Mouse (Mus musculus) left cerebral cortex, postnatal 10 days (tissue): Measurements from ENCODE around the gene Casq2. TPM values are rescaled to one million over a fixed set of nuclear protein-coding genes. Genes with fewer than 3 reads are reported as not detected.

Experiments used
- DNase-seq, 2 experiments: peaks; one replicate each; pipeline ENCODE4 v3.0.0; 2021 to 2022; ENCODE audit warnings: low spot score in 2 of 2, mixed read lengths in 1 of 2; ENCODE audit errors: extremely low spot score in 1 of 2
- intact Hi-C: fragments of 180-260 bp; cut with DNase I; formaldehyde crosslinking; loops from one replicate; pipeline ENCODE4 v1.15.1; 2025
- total RNA-seq, 2 experiments: library from RNA; stranded (reverse); gene quantifications; 2 replicates each; pipeline ENCODE4 v1.2.3; 2021

Gene Casq2
- total RNA-seq, 2 experiments from 2014 or later = 0.45 to 0.73 TPM

GRCm38 (mm10) chr3:102125546-102125945 is 39.3 kb downstream of the Casq2 start:
- DNase-seq = no peak
- intact Hi-C loops = no loop called here

DNA sequence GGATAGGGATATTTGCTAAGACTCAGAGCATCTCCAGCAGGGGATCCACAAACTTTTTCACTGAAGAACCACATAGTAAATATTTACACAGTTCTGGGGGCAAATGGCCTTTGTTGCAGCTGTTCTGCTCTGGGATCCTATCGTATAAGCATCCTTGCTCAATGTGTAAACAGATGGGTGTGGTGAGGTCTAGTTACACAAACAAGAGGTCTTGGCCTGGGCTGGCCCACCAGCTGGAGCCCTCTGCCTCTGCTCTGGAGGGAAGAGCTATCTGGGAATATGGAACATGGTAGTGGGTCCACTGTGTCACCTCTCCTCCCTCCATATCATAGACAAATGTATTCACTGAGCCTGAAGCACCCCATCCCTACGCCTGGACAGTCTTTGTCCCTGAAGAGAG is 40.9 kb downstream of the Casq2 start:
- intact Hi-C loops = no loop called here
- DNase-seq = no peak

- no peak for DNase-seq
- intact Hi-C loops = no loop called here
Measured at GRCm38 (mm10) chr3:102128242-102128641, 42.0 kb downstream of the Casq2 start.

DNA sequence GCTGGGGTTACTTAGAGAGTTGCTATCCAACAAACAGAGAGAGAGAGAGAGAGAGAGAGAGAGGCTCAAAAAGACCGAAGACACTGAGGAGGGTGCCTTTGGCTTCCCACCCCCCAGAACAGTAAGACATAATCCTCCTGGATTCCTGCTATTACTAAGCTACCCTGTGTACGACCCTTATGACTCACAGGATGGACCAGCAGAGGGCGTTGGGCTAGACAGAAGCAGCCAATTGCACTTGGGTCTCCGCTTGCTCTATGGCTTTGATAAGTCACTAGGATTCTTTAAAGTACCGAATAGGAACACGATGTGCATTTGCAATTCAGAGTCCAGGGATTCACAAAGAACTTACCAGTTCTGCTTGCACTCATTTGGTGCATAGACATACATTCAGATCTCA is 44.3 kb downstream of the Casq2 start:
- DNase-seq = no peak
- intact Hi-C loops = no loop called here

- intact Hi-C loops = no loop called here
Measured at GRCm38 (mm10) chr3:102131627-102132324, 45.6 kb downstream of the Casq2 start.

GRCm38 (mm10) chr3:102135389-102136113 is 49.3 kb downstream of the Casq2 start:
- DNase-seq = peak in 1 of 2 experiments; percentile 48
- intact Hi-C loops = no loop called here

More at GRCm38 (mm10) chr3:102131627-102132324, 45.6 kb downstream of the Casq2 start:
- no peak for DNase-seq

GRCm38 (mm10) chr3:102137158-102137557 is 50.9 kb downstream of the Casq2 start:
- intact Hi-C loops = no loop called here
- no peak for DNase-seq

DNA sequence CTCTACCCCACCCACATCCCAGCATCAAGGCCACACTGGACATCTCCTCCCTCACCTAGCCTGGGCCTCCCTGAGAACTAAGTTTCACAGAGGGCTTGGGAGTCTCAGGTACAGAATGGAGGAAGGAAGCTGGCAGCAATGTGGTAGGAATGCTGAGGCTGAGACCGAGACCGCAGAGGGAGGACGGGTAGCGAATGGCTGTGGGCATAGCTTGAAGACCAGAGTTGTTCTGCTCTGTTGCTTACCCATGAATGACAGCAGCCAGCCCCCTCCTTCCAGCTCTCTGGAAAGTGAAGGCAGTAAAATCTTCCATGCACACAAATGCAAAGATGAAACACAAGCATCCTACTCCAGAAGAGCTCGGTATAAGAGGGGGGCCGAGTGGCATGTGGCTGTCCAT is 52.7 kb downstream of the Casq2 start:
- intact Hi-C loops = no loop called here
- DNase-seq = no peak

- DNase-seq = no peak
- intact Hi-C loops = no loop called here
Measured at GRCm38 (mm10) chr3:102140606-102141005, 54.4 kb downstream of the Casq2 start.

DNA sequence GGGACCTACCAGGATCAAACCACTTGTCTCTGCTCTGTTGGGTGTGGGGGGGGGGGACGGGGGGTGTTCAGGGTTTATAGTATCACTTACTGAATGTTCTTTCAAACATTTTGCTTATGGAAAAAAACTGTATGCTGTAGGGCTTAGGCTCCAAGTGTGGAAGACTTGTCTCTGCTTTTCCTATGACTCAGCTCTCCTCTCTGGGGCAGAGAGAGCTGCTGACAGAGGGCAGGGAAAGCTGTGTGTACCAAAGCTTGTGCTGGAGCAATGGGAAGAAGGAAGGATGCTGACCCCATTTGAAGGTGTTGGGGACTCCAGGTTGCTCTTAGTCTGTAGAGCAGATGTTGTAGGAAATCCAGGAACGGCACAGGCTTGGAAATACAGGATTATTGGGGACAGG is 55.2 kb downstream of the Casq2 start:
- DNase-seq = no peak
- intact Hi-C loops = no loop called here

- DNase-seq = no peak
Measured at GRCm38 (mm10) chr3:102141893-102142292, 55.7 kb downstream of the Casq2 start.

GRCm38 (mm10) chr3:102142947-102143346 is 56.7 kb downstream of the Casq2 start:
- DNase-seq = no peak
- intact Hi-C loops = no loop called here

More at GRCm38 (mm10) chr3:102141893-102142292, 55.7 kb downstream of the Casq2 start:
- intact Hi-C loops = no loop called here

DNA sequence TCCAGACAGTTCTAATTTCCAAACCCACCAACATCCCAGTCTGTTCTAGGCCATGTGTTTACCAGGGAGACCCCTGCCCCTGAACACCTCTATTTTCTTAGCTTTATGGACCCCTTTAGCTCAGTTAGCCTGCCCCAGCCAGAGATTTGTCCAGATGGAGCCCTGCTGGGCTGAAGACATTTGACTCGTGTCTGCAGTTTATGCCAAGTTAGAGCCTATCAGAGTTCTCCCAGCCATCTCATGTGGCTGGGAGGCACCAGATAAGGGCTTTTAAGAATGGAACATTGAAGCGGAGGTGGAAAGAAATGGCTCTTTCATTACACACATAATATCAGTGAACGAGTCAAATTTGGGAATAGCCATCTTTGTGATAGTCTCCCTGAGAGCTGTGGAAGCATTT is 57.3 kb downstream of the Casq2 start:
- no peak for DNase-seq
- intact Hi-C loops = no loop called here

- intact Hi-C loops = no loop called here
- no peak for DNase-seq
Measured at GRCm38 (mm10) chr3:102144401-102144800, 58.2 kb downstream of the Casq2 start.

DNA sequence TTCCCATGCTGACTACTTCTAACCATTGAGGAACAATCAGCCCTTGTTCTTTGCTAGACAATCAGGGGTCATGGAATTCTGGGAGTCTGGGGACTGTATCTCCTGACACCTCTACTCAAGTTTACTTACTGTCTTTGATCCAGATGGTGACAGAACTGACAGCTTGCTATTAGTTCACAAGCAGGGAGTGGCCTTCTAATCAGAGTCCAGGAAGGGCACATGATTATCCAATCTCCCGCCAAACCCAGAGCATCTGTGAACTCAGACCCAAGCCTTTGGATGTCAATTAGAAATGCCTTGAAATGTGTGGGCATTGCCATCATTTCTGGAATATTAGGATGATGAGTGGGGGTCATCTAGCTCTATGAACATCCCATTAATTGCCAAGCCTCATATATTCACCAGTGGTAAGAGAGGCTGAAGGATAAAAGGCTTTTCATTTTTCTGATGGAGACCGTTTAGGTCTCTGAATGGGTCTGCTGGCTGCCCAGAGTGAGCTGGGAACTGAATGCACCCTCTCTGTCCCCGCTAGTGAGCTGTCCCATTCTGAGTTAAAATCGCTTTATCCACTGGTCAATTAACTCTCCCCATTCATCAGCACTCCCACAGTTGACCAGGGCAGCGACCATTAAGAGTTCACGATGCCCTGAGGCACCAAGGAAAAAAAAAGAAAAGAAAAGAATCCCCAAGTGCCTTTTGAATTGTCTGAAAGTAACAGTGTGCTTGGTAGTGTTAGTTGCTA is 59.6 kb downstream of the Casq2 start:
- DNase-seq = no peak
- intact Hi-C loops = no loop called here

- intact Hi-C loops = no loop called here
- no peak for DNase-seq
Measured at GRCm38 (mm10) chr3:102146428-102146827, 60.2 kb downstream of the Casq2 start.

DNA sequence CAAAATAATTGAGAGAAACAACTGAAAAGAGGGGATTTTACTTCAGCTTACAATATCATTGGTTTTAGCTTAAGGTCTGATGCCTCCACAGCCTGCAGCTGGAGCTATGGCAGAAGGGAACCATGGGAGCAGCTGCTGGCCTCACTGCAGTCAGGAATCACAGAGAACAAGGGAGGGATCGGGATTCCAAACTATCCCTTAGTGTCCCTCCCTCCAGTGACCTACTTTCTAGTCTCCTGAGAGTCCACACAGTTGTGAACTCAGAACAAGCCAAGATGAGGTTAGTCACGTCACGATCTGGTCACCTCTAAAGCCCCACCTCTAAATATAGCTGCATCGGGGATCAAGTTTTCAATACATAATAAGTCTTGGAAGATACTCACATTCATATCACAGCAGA is 61.0 kb downstream of the Casq2 start:
- no peak for DNase-seq
- intact Hi-C loops = no loop called here

GRCm38 (mm10) chr3:102149941-102150340 is 63.7 kb downstream of the Casq2 start:
- DNase-seq = no peak

GRCm38 (mm10) chr3:102151850-102152249 is 65.6 kb downstream of the Casq2 start:
- no peak for DNase-seq
- intact Hi-C loops = no loop called here

More at GRCm38 (mm10) chr3:102149941-102150340, 63.7 kb downstream of the Casq2 start:
- intact Hi-C loops = no loop called here

GRCm38 (mm10) chr3:102152471-102152870 is 66.3 kb downstream of the Casq2 start:
- intact Hi-C loops = no loop called here
- no peak for DNase-seq
